8 mouse cellular contexts compared by ENCODE assay signal in genomic region chr10:68723568-68724360, GRCm38 (mm10). TPM values are rescaled to one million over a fixed set of nuclear protein-coding genes. Genes with fewer than 3 reads are reported as not detected.
DNase-seq lines count a peak whose midpoint lies in the region; ATAC-seq and TF ChIP-seq lines count a peak whose summit lies in the region.

Gene Tmem26, plus strand, starts transcription at chr10:68723646.

- no peak for TF ChIP-seq POLR2A in spleen, adult 2 months (IDR thresholded peaks at IDR 0.05; ENCODE audit: low read depth, low read length)

- H3K4me2 ChIP-seq in heart, embryonic 13.5 days, result peak within 1 kb of the TSS; percentile 95
- H3K4me2 ChIP-seq in kidney, embryonic 16.5 days (replicated peaks; ENCODE audit: low read depth, low read length), result peak within 1 kb of the TSS; percentile 98

- H3K27ac ChIP-seq in heart, embryonic 13.5 days (replicated peaks), result 0 out of 2 replicates have a peak within 1 kb of the TSS, but pooled peaks have one; percentile 3
- H3K27ac ChIP-seq in kidney, embryonic 16.5 days (ENCODE audit: low read length), result no peak within 1 kb of the TSS
- H3K27ac ChIP-seq in spleen, adult 2 months (ENCODE audit: insufficient read depth, low read length), result peak within 1 kb of the TSS; percentile 75

- no peaks in the 10 kb centered on the region for H3K36me3 ChIP-seq in erythroblast, embryonic 14.5 days (ENCODE audit: control insufficient read depth)
- H3K36me3 ChIP-seq in heart, embryonic 13.5 days, result no peaks in the 10 kb centered on the region
- H3K36me3 ChIP-seq in kidney, embryonic 16.5 days (ENCODE audit: insufficient read depth, low read length), result no peaks in the 10 kb centered on the region
- H3K36me3 ChIP-seq in spleen, adult 2 months (ENCODE audit: control insufficient read depth, insufficient read depth, low read length), result no peaks in the 10 kb centered on the region

- no peak for ATAC-seq in erythroblast, adult 5-6 weeks (replicated peaks; ENCODE audit: low FRiP score, poor library complexity, severe bottlenecking)
- no peak; the same call in 1 of the 2 replicates for ATAC-seq in heart, embryonic 13.5 days (ENCODE audit: extremely low read depth, insufficient number of reproducible peaks, low FRiP score, low TSS enrichment)
- peak; percentile 87 for ATAC-seq in kidney, embryonic 16.5 days (ENCODE audit: low FRiP score, low TSS enrichment)

- H3K27me3 ChIP-seq in erythroblast, embryonic 14.5 days (ENCODE audit: control insufficient read depth), result peaks cover 10% of the 10 kb centered on the region
- H3K27me3 ChIP-seq in heart, embryonic 13.5 days (replicated peaks), result peaks cover 15% of the 10 kb centered on the region; the same call in 1 of the 2 replicates
- H3K27me3 ChIP-seq in kidney, embryonic 16.5 days (ENCODE audit: insufficient read depth, low read length), result peaks cover 3% of the 10 kb centered on the region; the same call in 1 of the 2 replicates
- no peaks in the 10 kb centered on the region for H3K27me3 ChIP-seq in spleen, adult 2 months (ENCODE audit: control insufficient read depth, insufficient read depth, low read length)

- H3K4me3 ChIP-seq in erythroblast, embryonic 14.5 days (replicated peaks), result peak within 1 kb of the TSS; percentile 8
- H3K4me3 ChIP-seq in heart, embryonic 13.5 days, result peak within 1 kb of the TSS; percentile 63
- peak within 1 kb of the TSS; percentile 64 for H3K4me3 ChIP-seq in kidney, embryonic 16.5 days (ENCODE audit: low read length)
- peak within 1 kb of the TSS; percentile 67 for H3K4me3 ChIP-seq in spleen, adult 2 months (ENCODE audit: extremely low read depth, insufficient read depth, insufficient read length)

- DNase-seq in embryo, embryonic 11.5 days (ENCODE audit: low read depth, low spot score), result peak; percentile 22
- DNase-seq in lung, postnatal 4 days, result peak; percentile 46 to 51
- DNase-seq in spleen, adult 2 months (ENCODE audit: low read depth in 1 of 2, low spot score in 2 of 2), result peak in 1 of 2 experiments; percentile 31
- no peak for DNase-seq in cerebellum, adult 18-20 months

- no peaks in the 10 kb centered on the region for H3K9me3 ChIP-seq in erythroblast, embryonic 14.5 days (ENCODE audit: control insufficient read depth, low read length)
- H3K9me3 ChIP-seq in heart, embryonic 13.5 days, result no peaks in the 10 kb centered on the region
- no peaks in the 10 kb centered on the region for H3K9me3 ChIP-seq in kidney, embryonic 16.5 days (ENCODE audit: low read length)

- TF ChIP-seq CTCF in spleen, adult 2 months (IDR thresholded peaks at IDR 0.05; ENCODE audit: extremely low read depth, insufficient read depth, insufficient read length, insufficient replicate concordance), result no peak

- H3K4me1 ChIP-seq in erythroblast, embryonic 14.5 days (ENCODE audit: control insufficient read depth), result no peaks in the 10 kb centered on the region
- peaks cover 21% of the 10 kb centered on the region for H3K4me1 ChIP-seq in heart, embryonic 13.5 days
- peaks cover 14% of the 10 kb centered on the region for H3K4me1 ChIP-seq in kidney, embryonic 16.5 days (ENCODE audit: insufficient read depth, low read length)
- peaks cover 3% of the 10 kb centered on the region; the same call in 1 of the 2 replicates for H3K4me1 ChIP-seq in spleen, adult 2 months (ENCODE audit: control insufficient read depth, insufficient read depth, insufficient read length)

- H3K9ac ChIP-seq in heart, embryonic 13.5 days, result peak within 1 kb of the TSS; percentile 83
- peak within 1 kb of the TSS; percentile 52 for H3K9ac ChIP-seq in kidney, embryonic 16.5 days (replicated peaks; ENCODE audit: low read length)

- WGBS in heart, embryonic 13.5 days, result under 1% methylated on average over 32 of the region's 32 CpGs
- under 1% methylated on average over 32 of the region's 32 CpGs for WGBS in kidney, embryonic 16.5 days
- 5% methylated on average over 32 of the region's 32 CpGs for WGBS in spleen, adult 2 months

RNA-seq across cellular contexts. Expression of gene Tmem26, which starts in this region (rescaled TPM):
- polyA plus RNA-seq in erythroblast, embryonic 14.5 days (2012), result not detected in 2 replicates
- total RNA-seq in erythroblast, adult 5-6 weeks (2015; ENCODE audit: low replicate concordance), result 2.3 and 3.3 TPM in 2 replicates
- total RNA-seq in erythroblast, adult 5-6 weeks (2017; ENCODE audit: low replicate concordance), result 0.14 and 3.4 TPM in 2 replicates
- polyA plus RNA-seq in heart, embryonic 13.5 days (2015; fragmentation: Nextera tagmentation; extraction: Ambion mirVana), result 4.1 and 4.5 TPM in 2 replicates
- polyA plus RNA-seq in kidney, embryonic 16.5 days (2015; fragmentation: Nextera tagmentation; extraction: Ambion mirVana), result 8.3 and 8.9 TPM in 2 replicates
- polyA plus RNA-seq in spleen, adult 2 months (2012; rRNA removed), result 6.7 and 8.5 TPM in 2 replicates

Comparison
In these comparisons a context has a peak if more than half of its experiments do, and no peak if none do; other contexts are left out.
1. H3K4me3 ChIP-seq: peak in every context shown above with its lines; median percentile 67 in spleen, adult 2 months; 64 in kidney, embryonic 16.5 days; 63 in heart, embryonic 13.5 days; 8 in erythroblast, embryonic 14.5 days.
2. DNase-seq: peak in embryo, embryonic 11.5 days (single experiment) and lung, postnatal 4 days (2 of 2); none in cerebellum, adult 18-20 months (0 of 2).